ENCODE assay signal across 8 mouse cellular contexts in the genomic region with DNA sequence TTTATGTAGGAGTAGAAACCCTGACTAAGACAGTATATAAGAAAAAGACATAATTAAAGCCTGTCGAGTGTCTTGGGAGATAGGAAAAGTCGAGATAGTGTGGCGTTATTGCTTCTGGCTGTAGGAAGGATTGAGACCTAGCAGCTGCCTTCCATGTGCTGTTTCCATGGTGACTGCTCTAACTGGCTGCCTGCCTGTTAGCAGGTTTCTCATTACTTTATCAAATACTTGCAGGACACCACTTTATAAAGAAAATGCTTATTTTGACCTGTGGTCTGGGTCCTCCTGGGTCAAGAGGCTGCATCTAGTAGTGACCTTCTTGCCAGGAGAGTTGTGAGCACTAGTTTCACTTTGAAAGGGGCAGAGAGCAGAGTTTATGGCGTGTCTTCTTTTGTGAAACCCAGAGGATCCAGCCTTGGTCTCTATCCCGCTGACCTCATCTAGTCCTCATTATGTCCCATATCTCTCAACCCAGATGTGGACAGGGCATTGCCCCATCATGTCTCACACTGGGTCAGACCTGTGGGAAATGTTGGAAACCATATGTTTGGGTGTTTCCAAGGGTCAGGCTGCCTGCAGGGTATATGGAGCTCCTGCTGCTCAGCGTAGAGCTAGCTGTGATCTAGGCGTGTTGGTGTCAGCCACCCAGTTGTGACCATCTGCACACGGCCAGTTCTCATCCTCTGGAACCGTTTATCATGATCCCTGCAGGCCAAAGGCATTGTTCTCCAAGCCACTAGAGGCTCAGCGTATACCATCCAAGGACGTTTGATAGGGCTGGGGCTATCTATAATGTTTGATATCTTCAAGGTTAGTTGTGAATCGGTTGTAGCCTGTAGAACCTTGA. TPM values are rescaled to one million over a fixed set of nuclear protein-coding genes. Genes with fewer than 3 reads are reported as not detected.
DNase-seq lines count a peak whose midpoint lies in the region; ATAC-seq lines count a peak whose summit lies in the region.

No protein-coding gene starts in this region.

- H3K36me3 ChIP-seq in embryonic facial prominence, embryonic 14.5 days (ENCODE audit: control insufficient read depth, insufficient read depth, low read length): no peaks in the 10 kb centered on the region
- no peaks in the 10 kb centered on the region for H3K36me3 ChIP-seq in intestine, embryonic 15.5 days
- H3K36me3 ChIP-seq in liver, embryonic 11.5 days (ENCODE audit: control insufficient read depth, insufficient read depth, low read length): no peaks in the 10 kb centered on the region

- DNase-seq in left cerebral cortex, adult 11 months (ENCODE audit: low spot score): peak; percentile 25
- no peak for DNase-seq in left cerebral cortex, postnatal 4 days
- DNase-seq in embryonic facial prominence, embryonic 14.5 days (ENCODE audit: low spot score): peak; percentile 51
- no peak for DNase-seq in liver, embryonic 11.5 days (ENCODE audit: low spot score)
- peak; percentile 64 to 65 for DNase-seq in spleen, postnatal 10 days (ENCODE audit: low spot score in 2 of 2)
- DNase-seq in ovary, postnatal 36 days (ENCODE audit: low spot score): no peak
- no peak for DNase-seq in urinary bladder, adult 18-20 months (ENCODE audit: low spot score in 2 of 2)

- intact Hi-C loops in left cerebral cortex, postnatal 4 days (cut with DNase I): no loop called here

- peaks cover 34% of the 10 kb centered on the region for H3K4me1 ChIP-seq in embryonic facial prominence, embryonic 14.5 days (ENCODE audit: control insufficient read depth, insufficient read depth, low read length)
- peaks cover 36% of the 10 kb centered on the region for H3K4me1 ChIP-seq in intestine, embryonic 15.5 days (replicated peaks)
- H3K4me1 ChIP-seq in liver, embryonic 11.5 days (replicated peaks; ENCODE audit: control insufficient read depth, insufficient read depth, low read length): peaks cover 44% of the 10 kb centered on the region

- 65% methylated on average over 12 of the region's 12 CpGs for whole genome bisulfite sequencing in embryonic facial prominence, embryonic 14.5 days
- 63% methylated on average over 12 of the region's 12 CpGs for WGBS in intestine, embryonic 15.5 days
- WGBS in liver, embryonic 11.5 days: 56% methylated on average over 12 of the region's 12 CpGs

- no peak overlapping the region for H3K4me2 ChIP-seq in embryonic facial prominence, embryonic 14.5 days (ENCODE audit: low read depth, low read length)
- H3K4me2 ChIP-seq in intestine, embryonic 15.5 days (replicated peaks): no peak overlapping the region
- H3K4me2 ChIP-seq in liver, embryonic 11.5 days: peak overlapping the region; percentile 36

- H3K9me3 ChIP-seq in embryonic facial prominence, embryonic 14.5 days (ENCODE audit: control insufficient read depth, low read length): no peaks in the 10 kb centered on the region
- H3K9me3 ChIP-seq in intestine, embryonic 15.5 days: no peaks in the 10 kb centered on the region
- no peaks in the 10 kb centered on the region for H3K9me3 ChIP-seq in liver, embryonic 11.5 days (ENCODE audit: control insufficient read depth, low read length)

- H3K27me3 ChIP-seq in embryonic facial prominence, embryonic 14.5 days (replicated peaks; ENCODE audit: control insufficient read depth, insufficient read depth, low read length): no peaks in the 10 kb centered on the region
- no peaks in the 10 kb centered on the region for H3K27me3 ChIP-seq in intestine, embryonic 15.5 days (replicated peaks)
- H3K27me3 ChIP-seq in liver, embryonic 11.5 days (replicated peaks; ENCODE audit: control insufficient read depth, insufficient read depth, low read length): no peaks in the 10 kb centered on the region

- H3K27ac ChIP-seq in embryonic facial prominence, embryonic 14.5 days (replicated peaks; ENCODE audit: low read depth, low read length): 0 out of 2 replicates have a peak overlapping the region, but pooled peaks have one; percentile 4
- 0 out of 2 replicates have a peak overlapping the region, but pooled peaks have one; percentile 10 for H3K27ac ChIP-seq in intestine, embryonic 15.5 days
- peak overlapping the region; percentile 79 for H3K27ac ChIP-seq in liver, embryonic 11.5 days (ENCODE audit: low read depth, low read length)

- no peak overlapping the region for H3K9ac ChIP-seq in embryonic facial prominence, embryonic 14.5 days (ENCODE audit: low read depth, low read length)
- no peak overlapping the region for H3K9ac ChIP-seq in intestine, embryonic 15.5 days
- peak overlapping the region; percentile 40 for H3K9ac ChIP-seq in liver, embryonic 11.5 days (ENCODE audit: low read depth, low read length)

- ATAC-seq in embryonic facial prominence, embryonic 14.5 days (ENCODE audit: low read depth): no peak
- no peak for ATAC-seq in intestine, embryonic 15.5 days
- peak; percentile 40 for ATAC-seq in liver, embryonic 11.5 days (replicated peaks; ENCODE audit: low FRiP score)

- no peak overlapping the region for H3K4me3 ChIP-seq in embryonic facial prominence, embryonic 14.5 days (ENCODE audit: low read depth, low read length)
- no peak overlapping the region for H3K4me3 ChIP-seq in intestine, embryonic 15.5 days (replicated peaks)
- no peak overlapping the region for H3K4me3 ChIP-seq in liver, embryonic 11.5 days (ENCODE audit: low read depth, low read length)

RNA-seq across cellular contexts. Expression of a gene that starts 30.1 kb away (rescaled TPM):
- total RNA-seq in left cerebral cortex, postnatal 4 days (2021): not detected
- polyA plus RNA-seq in embryonic facial prominence, embryonic 14.5 days (2014; fragmentation: Nextera tagmentation; extraction: Ambion mirVana): 9.9 and 12.4 TPM in 2 replicates
- 0.38 and 0.76 TPM in 2 replicates for polyA plus RNA-seq in intestine, embryonic 15.5 days (2015; fragmentation: Nextera tagmentation; extraction: Ambion mirVana)
- 0.16 and 0.26 TPM in 2 replicates for polyA plus RNA-seq in liver, embryonic 11.5 days (2014; fragmentation: Nextera tagmentation; extraction: Ambion mirVana)

Comparison
In these comparisons a context has a peak if more than half of its experiments do, and no peak if none do; other contexts are left out.
1. DNase-seq: peak in left cerebral cortex, adult 11 months (single experiment), embryonic facial prominence, embryonic 14.5 days (single experiment) and spleen, postnatal 10 days (2 of 2); none in left cerebral cortex, postnatal 4 days (single experiment), liver, embryonic 11.5 days (single experiment), ovary, postnatal 36 days (single experiment) and urinary bladder, adult 18-20 months (0 of 2).
2. H3K27ac ChIP-seq: peak in every context shown above with its lines; median percentile 79 in liver, embryonic 11.5 days; 10 in intestine, embryonic 15.5 days; 4 in embryonic facial prominence, embryonic 14.5 days.